Mouse (Mus musculus): Measurements from ENCODE around the gene Rnf207.

Gene Rnf207

DNA sequence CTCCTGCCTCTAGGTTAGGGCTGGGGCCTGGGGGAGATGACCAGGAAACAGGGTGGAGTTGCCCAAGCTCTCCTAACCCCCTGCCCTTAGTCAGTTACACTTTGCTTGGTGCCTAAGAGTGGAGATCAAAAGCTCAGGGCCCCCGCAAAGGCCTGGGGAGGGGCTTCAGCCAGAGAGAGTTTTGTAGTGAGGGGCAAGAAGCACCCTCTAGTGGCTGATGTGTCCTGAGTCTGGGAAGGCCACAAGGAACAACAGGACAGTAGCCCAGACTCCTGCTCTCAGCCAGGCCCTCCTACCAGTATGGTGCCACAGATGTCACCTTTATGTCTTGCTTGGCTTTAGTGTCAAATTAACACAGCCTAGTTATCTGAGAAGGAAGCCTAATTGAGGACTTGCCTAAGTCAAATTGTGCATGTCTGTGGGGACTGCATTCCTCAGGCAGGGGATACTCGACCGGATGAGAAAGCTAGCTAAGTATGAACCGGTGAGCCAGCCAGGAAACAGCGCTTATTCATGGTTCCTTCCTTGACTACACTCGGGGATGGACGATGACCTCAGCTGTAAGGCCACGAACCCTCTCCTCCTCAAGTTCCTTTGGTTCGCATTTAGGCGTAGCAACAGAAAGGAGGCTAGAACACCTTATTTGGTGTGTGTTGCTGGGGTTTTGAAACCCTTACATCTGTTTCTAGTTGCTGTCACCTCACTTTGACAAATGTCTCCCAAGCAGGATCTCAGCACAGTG, 24.4 kb downstream of the Rnf207 start:
- DNase-seq (ENCODE audit: low spot score) = no peak

DNA sequence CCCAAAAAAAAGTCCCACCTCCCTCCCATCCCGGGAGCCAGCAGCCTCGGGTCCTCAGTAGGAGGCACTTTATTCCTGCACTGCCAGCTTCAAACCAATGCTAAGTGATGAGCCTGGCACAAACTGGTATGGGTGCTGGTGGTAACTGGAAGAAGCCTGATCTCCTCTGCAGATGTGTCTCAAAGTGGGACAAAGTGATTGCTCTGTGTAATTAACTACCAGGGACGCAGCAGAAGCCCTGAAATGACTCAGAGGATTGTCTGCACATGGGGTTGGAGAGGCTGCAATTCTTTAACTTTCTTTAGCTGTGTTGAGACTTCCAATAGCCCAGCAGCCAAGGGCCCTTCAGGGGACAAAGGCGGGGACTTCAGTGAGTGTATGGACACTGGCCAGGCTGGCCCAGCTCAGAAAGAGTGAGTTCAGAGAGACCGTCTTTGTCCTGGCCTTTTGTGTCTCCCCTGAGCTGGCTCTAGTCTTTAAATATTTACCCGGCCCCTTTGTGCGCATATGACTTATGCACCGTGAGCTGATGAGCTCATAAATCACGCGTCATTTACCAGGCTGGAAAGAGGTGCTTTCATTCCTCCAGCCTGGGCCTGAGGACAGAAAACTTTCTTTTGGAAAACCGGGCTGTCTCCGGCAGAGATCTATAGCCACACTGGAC, 26.6 kb downstream of the Rnf207 start:
- DNase-seq (ENCODE audit: low spot score) = no peak

DNA sequence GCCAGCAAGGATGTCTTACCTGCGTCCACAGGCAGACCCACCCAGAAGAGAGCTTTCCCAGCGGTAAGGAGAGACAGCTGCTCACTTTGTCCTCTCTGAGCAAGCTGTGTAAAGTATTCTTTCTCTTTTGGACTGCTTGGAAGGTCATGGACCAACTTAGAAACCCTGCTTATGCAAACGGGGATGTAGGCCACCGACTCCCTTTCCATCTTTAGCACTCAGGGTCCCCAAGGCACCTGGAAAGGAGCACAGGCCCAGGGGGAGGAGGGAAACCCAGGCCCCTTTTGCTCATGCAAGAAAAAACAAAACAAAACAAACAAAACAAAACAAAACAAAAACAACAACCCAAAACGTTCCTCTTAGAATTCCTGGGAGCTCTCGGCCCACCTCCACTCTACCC, 27.2 kb downstream of the Rnf207 start, which contains the start of gene Hes3:
Gene Hes3, minus strand, starts transcription at position 101 of the 400 bp plus-strand sequence.
- no peak for DNase-seq (ENCODE audit: low spot score)

DNA sequence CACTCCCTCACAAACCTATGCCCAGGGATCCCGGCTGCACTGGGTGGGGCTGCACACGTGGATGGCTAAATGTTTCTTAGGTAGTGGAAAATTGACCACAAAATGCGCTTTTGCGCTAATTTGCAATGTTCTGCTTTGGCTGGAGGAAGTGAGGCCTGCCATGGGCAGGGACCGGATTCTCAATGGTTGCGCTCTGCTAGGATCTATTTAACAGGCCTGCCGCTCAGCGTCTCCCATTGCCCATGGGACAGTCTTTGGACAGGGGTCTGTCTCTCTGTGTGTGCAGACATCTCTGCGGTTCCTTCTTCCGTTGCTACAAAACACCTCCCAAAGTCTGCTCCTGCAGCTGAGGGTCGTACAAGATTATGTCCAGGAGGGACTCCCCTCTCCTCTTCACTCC, 27.8 kb downstream of the Rnf207 start:
- DNase-seq (ENCODE audit: low spot score) = no peak

DNA sequence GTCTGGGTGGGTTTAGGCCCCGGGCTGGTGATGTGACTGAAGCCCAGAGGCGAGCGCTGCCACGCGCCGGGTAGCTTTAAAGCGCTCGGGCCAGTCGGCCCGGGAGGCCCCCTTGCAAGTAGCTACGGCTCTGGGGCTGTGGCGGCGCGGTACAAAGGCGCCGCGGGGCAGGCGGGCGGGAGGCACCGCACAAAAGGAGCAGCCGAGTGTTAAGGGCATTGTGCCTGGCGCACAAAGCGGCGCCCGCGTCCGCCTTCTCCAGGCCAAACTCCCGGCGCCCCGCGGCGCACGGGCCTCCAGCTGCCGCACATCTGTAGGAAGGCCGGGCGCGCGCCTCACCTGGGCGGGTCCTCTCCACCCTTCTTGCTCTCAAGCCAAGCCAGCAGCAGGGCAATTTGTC, 28.4 kb downstream of the Rnf207 start:
- no peak for DNase-seq (ENCODE audit: low spot score)

DNA sequence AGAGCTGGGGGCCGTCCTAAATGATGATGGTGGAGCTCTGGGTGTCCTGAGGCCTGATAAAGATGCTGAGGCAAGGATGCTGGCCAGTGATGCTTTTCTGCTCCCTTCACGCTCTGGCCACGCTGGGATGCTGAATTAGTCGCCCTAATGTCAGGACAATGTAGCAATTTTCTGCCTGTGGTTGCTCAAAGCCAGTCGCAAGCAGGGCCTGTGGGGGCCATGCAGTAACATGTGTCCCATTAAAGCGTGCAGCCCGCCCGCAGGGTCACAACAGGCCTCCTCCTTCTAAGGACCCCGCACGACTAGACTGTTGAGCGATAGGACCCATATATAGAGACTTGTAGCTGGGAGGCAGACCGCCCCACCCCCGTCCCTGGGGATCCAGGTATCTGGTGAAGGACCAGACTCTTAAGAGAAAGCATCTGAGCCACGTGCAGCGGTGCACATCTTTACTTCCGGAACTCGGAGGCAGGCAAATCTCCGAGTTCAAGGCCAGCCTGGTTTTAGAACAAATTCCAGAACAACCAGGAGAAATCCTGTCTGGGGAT, 30.3 kb downstream of the Rnf207 start:
- no peak for DNase-seq (ENCODE audit: low spot score)

DNA sequence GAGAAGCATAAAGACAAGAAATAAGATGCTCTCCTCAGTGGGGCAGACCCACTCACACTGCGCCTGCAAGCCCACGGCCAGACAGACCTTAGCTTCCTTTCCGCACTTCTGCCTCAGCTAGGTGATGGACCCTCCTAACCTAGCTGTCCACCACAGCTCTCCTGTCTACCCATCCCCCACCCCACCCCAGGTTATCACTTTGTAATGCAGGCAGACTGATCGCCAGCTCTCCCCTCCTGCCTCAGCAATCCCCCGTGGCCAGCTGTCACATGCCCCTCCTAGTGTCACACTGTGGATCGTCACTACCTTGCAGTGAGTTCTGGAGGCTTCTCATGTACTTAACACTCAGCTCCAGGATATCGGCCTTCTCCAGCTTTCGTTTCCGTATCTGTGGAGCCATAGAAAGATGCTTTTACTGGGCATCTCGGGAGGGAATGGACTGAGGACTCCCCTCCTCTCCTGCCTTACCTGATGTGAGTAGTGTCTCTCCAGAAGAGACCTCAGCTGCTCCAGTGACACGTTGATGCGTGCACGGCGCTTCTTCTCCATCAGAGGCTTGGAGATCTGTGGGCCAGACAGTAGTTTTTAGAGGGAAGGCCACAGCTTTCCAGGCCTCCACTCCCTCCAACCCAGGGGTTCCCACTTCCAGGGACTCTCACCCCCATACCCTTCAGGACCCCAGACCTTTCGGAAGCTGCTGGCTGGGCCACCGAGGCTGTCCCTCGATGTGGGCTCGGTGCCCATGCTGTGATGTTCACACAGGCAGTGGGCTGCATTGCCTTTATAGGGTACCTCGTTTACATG, 31.3 kb downstream of the Rnf207 start:
- DNase-seq (ENCODE audit: low spot score) = no peak

DNA sequence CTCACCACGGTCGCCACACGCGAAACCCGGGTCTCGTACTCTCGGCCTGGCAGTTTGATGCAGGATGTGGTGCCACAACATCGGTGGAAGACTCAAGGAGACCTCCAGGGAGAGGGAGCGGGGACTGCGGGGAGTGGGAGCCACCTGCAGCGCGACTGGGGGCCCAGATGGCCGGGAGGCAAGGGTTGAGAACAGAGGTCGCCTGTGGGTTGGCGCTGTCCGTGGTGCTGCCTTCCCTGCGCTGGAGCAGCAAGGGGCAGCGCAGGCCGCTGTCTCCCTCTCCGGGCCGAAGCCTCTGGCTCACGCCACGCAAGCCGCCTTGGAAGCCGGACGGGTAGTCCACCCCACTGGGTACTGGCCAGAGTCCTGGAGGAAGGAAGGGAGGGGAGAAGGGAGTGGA, 31.9 kb downstream of the Rnf207 start:
- DNase-seq (ENCODE audit: low spot score) = peak; percentile 45

DNA sequence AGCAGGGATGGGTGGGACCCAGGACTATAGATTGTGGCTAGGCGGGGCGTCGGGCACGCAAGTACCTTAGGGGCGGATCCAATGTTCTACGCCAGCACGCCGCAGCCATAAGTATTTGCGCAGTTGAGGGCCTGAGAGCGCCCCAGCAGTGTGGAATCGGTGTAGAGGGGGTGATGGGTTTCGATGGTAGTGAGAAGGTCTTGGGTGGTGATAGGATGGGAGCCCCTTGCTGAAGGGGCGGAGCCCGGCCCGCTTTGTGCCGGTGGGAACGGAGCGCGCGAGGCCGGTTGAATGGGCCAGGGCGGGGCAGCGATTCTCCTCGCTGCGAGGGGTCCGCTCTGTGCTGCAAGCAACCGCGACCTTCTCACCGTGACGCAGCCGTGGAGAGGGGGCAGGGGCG, 32.6 kb downstream of the Rnf207 start:
- no peak for DNase-seq (ENCODE audit: low spot score)

DNA sequence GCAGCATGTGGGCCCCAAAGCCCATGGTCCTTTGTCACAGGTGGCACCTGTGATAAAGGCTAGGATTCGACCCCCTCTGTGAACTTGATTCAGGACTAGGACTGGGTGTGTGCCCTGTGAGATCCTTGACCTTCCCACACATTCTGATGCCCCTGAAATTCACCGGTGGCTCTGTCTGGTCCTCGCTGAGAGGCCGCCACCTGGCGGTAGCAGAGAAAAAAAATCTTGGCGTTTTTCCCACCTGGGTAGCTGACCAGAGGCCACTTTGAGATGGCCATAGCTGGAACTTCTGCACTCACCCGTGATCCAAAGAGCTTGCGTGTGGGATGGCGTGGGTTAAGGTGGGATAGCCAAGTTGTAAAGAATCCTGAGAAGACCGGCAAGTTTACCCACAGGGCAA, 33.3 kb downstream of the Rnf207 start:
- DNase-seq (ENCODE audit: low spot score) = no peak

DNA sequence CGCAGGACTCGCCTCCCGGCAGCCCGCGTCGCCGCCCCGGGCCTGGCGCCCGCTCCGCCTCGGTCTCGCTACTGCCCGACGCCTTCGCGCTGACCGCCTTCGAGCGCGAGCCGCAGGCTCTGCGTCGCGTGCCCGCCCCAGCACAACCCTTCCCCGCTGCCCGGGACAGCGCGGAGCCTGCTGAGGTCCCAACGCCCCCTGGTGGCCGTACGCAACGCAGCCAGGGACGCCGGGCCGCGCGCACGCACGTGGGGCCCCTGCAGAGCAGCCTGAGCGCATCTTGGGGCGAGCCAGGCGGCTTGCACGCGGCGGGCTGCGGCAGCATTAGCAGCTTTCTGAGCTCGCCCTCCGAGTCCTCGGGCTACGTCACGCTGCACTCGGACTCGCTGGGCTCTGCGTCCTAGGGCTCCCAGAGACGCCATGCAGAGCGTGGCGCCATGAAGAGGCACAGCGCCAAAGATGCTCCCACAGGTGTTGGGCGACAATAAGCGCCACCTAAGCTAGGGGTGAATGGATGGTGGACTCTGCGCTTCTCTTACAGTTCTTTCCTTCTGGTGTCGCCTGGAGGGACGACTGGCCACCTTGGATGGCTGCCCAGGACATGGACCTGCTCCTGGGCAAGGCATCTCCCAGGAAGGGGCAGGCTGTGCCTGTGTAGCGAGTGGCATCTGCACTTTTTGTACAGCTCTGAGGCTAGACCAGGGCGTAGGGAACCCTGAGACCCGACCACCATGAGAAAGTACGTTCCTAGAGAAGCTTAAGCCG, 35.4 kb downstream of the Rnf207 start:
- peak; percentile 68 for DNase-seq (ENCODE audit: low spot score)

DNA sequence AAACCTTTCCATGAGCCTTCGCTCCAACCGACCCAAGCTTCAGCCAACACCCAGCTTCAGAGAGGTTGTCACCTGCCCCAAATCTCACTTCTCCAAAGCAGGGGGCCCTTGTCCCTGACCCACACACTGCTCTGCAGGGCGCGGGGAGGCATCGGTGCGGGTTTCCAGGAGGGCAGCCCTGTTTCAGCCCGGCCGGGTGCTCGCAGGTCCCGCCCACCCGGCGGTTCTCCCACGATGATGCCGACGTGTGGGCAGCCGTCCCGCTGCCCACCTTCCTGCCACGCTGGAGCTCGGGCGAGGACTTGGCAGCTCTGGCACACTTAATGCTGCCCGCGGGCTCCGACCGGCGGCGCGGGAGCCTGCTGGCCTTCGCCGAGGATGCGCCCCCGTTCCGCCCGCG, 36.1 kb downstream of the Rnf207 start:
- no peak for DNase-seq (ENCODE audit: low spot score)

DNA sequence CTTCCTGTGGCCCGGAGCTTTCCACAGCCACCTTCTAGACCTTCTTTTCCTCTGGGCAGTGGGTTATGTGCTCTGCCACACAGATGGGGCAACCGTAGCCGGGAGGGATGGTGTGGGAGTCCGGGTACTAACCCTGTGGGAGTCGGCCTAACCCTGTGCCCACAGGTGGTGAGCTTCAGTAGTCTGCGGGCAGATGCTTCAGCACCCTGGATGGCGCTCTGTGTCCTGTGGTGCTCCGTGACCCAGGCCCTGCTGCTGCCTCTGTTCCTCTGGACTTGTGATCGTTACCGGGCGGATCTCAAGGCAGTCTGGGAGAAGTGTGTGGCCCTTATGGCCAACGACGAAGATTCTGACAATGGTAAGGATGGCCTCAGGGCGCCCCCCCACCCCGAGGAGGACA, 37.2 kb downstream of the Rnf207 start:
- DNase-seq (ENCODE audit: low spot score) = no peak

DNA sequence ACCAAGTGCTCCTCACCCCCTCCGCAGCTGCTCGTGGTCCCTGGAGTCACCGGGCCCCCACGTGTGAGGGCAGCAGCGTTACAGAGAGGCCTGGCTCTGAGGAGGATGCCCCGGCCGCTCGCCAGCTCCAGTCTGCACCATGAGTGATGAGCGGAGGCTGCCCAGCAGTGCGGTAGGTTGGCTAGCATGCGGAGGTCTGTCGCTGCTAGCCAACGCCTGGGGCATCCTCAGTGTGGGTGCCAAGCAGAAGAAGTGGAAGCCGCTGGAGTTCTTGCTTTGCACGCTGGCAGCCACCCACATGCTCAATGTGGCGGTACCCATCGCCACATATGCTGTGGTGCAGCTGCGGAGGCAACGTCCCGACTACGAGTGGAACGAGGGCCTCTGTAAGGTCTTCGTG, 39.8 kb downstream of the Rnf207 start:
- DNase-seq (ENCODE audit: low spot score) = no peak

DNA sequence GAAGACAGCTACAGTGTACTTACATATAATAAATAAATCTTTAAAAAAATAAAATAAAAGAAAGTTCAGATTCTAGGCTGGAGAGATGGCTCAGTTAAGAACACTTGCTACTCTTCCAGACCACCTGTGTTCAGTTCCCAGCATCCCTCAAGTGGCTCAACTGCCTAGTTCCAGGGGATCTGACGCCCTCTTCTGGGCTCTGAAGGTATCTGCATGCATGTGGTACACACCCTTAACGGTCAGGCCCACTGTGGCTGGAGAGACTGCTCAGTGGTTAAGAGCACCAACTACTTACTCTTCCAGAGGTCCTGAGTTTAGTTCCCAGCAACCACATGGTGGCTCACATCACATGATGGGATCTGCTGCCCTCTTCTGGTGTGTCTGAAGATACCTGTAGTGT, 40.9 kb downstream of the Rnf207 start:
- no peak for DNase-seq (ENCODE audit: low spot score)

DNA sequence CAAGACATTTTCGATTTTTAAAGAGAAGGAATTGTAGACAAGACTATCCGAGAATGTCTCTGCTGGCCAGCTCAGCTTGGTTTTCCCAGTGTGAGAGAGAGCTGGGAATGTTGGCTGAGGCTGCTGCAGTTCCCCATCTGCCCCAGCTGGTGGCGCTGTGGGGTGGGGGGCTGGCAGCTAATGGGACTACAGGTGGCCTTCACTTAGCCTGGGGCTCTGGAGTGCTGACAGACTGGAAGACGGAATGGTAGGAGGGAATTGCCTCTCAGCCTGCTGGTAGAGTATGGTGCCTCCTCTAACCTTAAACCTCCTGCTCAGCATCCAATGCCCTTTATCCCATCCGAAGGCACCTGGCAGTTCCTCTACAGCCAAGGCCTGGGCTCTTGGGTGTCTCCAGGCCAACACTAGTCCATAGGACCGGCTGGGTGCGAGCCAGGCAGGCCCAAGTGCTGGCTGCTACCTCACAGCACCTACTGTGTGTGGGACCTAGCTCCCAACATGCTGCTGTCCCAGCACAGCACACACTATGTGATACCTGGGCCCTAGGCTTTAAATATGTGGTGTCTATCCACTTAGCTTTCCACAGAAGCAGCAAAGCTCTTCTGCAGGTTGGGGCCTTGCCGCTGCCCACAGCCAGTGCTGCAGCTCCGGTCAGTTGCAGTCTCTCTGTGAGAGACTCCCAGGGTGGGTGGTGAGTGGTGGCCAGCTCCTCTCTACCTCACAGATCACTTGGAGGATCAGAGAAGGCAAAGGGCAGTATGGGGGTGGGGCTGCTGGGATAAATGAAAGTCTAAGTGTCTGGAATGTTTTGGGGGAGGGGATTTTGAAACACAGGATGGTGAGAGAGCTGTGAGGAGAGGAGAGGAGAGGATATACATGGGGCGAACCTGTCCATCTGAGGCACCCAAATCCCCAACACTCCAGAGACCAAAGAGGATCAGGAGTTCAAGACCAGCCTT, 42.1 kb downstream of the Rnf207 start:
- DNase-seq (ENCODE audit: low spot score) = no peak

DNA sequence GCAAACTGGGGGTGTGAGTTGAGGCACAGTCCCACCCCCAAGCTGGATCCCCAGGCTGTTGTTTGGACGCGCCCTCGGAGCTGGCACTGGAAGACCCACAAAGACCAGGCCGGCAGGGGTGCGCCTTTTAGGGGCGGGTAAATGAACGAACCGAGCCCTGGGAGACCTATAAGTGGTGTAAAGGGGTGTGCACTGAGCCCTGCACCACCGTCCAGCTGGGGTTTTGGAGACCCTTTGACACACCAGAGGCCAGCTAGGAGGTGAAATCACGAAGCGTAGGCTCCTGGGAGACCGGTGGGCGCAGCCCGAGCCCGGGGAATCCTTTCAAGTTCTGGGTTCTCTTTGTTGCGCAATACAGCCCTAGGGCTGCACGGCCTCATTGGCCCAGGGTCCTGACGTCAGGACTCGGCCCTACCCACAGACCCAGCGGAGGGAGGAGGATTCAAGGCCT, 44.1 kb downstream of the Rnf207 start:
- DNase-seq (ENCODE audit: low spot score) = no peak

DNA sequence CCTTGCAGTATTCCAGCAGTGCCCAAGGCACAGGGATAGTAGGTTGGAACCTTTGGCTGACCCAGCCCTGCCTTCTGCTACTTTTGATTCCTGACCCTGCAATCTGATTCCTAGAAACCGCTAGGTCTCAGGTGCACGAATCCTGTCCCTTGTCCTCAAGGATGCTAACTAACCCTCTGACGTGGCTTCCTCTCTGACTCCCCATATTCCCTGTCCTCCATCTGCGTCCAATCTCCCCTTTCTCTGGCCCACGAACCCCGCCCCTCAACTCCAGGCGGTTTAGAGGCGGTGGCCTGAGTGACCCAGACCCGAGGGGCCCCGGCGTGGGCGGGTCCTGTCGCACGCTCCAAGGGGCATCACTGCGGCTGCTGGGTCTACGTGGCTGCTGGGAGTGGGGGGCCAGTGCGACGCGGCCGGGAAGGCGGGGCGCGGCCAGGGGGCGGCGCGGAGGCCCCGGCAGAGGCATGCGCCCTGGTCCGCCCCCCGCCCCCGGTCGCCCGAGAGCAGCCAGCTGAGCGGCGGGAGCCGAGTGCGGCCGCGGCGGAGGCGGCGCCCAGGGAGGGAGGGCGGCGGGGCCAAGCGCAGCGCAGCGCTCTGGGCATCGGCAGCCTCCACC, 45.1 kb downstream of the Rnf207 start, which contains the start of gene Gpr153:
Gene Gpr153, plus strand, starts transcription at position 612 of the 616 bp plus-strand sequence.
- no peak for DNase-seq (ENCODE audit: low spot score)

DNA sequence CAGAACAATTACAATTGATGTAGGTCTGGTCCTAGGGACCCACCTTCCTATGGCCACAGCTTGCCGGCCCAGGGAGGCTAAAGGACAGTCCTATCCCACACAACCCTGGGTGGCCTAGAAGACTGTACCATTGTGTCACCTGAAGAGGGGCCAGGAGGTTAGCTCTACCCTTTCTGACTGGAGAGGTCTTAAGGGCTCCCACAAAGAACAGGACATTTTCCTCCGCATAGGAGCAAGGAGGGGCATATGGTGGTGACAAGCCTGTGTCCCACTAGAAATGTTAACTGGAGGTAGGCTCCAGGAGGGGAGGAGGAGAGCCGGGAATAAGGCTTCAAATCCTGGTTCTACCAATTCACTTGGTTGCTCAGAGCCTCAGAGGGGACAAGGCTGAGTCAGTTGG, 45.6 kb downstream of the Rnf207 start:
- no peak for DNase-seq (ENCODE audit: low spot score)

DNA sequence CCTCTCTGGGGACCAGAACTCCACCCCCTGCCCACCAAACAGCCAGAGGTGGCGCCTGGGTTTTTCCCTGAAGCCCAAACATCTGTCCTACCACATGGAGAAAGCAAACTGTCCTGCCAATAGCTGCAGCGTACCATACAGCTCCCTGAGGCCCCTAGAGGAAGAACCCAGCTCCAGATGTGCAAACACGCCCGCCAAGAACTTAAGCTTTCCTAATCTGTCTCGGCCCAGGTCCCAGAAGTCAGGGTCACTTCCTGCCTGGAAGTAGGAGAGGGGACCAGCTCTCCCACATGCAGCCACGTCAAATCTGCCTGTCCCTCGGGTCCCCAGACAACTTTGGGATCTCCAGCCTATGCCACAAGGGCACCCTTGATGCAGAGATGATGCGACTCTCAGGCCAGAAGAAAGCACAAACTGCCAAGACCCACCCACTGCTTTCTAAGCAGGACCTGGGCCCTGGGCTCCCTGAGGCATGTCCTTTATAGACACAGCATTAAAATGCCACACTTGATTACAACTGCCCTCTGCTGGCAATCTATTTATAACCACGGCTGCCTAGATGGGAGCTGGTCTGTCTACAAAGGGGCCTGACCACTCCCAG, 46.2 kb downstream of the Rnf207 start:
- peak; percentile 33 for DNase-seq (ENCODE audit: low spot score)

Measured in ovary, postnatal 10 days (tissue).